Mouse (Mus musculus): ENCODE data around the gene Cd200r2.
"Not testable (repeated sequence)": the region's sequence is repeated elsewhere in the genome, so short reads cannot be mapped to it uniquely, and the experiment has no call there.

The Cd200r2 gene

GRCm38 (mm10) chr16:44866797-44867196 lies at the start of gene Cd200r2:
Cd200r2 (plus strand) TSS chr16:44867097.
- CTCF ChIA-PET, result interaction anchor here (0.6 kb wide), 1 partner anchor 844 kb away, joined by 7 read pairs; no protein-coding TSS in a partner anchor

- CTCF ChIA-PET, result no interaction called here
Measured at GRCm38 (mm10) chr16:44818010-44818409, 48.9 kb upstream of the Cd200r2 start.

DNA sequence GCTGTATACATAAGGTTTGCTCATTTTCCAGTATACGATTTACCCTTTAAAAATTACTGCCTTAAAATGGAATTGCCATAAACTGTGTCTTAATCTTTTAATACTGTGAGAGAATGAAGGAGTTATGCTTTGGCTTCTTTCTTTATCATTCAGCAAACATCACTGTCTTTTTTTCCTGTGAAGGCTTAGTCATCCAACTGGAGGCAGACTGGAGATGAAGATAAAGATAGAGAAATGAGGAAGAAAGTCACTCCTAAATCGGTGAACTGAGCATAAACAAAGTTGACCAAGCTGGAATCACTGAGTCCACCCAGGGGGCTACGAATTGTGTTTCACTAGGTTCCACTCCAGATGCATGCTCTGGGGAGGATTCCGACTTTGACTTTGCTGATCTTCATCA lies 46.4 kb upstream of the Cd200r2 start:
- CTCF ChIA-PET, result no interaction called here

GRCm38 (mm10) chr16:44832286-44832685 lies 34.6 kb upstream of the Cd200r2 start:
- CTCF ChIA-PET, result no interaction called here

DNA sequence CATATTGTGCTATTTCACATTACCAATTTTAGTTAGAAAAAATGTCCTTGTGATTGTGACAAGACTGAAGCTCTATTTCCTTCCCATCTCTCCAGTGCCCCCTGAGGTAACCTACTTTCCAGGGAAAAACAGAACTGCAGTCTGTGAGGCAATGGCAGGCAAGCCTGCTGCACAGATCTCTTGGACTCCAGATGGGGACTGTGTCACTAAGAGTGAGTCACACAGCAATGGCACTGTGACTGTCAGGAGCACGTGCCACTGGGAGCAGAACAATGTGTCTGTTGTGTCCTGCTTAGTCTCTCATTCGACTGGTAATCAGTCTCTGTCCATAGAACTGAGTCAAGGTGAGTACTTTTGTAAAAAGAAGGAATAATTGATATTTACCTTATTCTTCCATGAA lies 33.7 kb upstream of the Cd200r2 start:
- CTCF ChIA-PET, result not testable (repeated sequence)

GRCm38 (mm10) chr16:44875178-44875577 lies 8.3 kb downstream of the Cd200r2 start:
- CTCF ChIA-PET, result no interaction called here

GRCm38 (mm10) chr16:44876625-44877024 lies 9.7 kb downstream of the Cd200r2 start:
- CTCF ChIA-PET, result no interaction called here

- CTCF ChIA-PET, result no interaction called here
Measured at GRCm38 (mm10) chr16:44877595-44877994, 10.7 kb downstream of the Cd200r2 start.

DNA sequence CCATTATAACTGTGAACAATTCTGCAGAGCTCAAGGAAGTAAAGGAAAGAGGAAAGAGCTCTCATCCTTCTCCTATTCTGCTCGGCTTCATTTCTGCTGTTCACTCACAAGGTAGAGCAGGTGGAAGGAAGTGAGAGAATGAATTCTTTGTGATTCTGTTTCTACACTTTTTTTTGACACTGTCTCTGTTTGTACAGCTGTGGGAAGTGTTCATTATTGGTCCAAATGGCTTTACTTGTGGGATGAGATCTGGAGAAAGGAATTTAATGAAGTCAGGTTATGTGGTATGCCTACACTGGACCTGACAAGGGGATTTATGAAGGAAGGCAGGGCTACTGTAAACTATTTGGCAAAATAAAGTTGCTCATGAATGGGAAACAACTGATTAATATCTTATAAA lies 23.9 kb downstream of the Cd200r2 start:
- CTCF ChIA-PET, result no interaction called here

GRCm38 (mm10) chr16:44932016-44932415 lies 65.1 kb downstream of the Cd200r2 start:
- CTCF ChIA-PET, result no interaction called here

DNA sequence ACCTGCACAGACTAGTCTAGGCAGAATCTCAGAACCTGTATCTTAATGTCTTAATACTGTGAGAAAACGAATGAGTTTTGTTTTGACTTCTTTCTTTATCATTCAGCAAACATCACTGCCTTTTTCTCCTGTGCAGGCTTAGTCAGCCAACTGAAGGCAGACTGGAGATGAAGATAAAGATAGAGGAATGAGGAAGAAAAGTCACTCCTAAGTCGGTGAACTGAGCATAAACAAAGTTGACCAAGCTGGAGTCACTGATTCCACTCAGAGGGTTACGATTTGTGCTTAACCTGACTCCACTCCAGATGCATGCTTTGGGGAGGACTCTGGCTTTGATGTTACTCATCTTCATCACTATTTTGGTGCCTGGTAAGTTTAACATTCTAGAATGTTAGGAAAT lies 76.6 kb downstream of the Cd200r2 start, which contains the start of gene Cd200r3:
Cd200r3 (plus strand) TSS at position 211 of the 400 bp plus-strand sequence.
- CTCF ChIA-PET, result no interaction called here

DNA sequence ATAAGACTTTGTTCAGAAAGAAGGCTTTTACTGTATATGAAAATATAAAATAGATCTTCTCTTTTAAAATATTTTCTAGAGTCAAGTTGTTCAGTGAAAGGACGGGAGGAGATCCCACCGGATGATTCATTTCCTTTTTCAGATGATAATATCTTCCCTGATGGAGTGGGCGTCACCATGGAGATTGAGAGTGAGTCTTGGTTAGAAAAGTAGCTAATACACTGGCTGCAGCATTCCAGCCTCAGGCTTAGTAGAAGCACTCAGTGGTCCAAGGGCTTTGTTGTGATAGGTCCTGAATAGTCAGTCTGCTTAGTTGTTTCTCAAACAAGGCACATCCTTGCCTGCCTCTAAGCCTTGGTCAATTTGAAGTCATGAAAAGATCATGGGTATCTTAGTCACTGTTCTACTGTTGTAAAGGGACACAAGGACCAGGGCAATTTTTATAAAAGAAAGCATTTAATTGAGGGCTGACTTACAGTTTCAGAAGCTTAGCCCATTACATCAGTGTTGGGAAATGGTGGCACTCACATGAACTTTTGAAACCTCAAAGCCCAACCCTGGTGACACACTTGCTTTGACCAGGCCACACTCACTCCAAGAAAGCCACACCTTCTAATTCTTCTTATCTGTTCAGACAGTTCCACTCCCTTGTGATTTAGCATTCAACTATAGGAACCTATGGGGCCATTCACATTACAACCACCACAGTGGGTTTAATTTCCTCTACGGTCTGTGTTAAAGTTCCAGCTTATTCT lies 84.6 kb downstream of the Cd200r2 start:
- CTCF ChIA-PET, result no interaction called here

DNA sequence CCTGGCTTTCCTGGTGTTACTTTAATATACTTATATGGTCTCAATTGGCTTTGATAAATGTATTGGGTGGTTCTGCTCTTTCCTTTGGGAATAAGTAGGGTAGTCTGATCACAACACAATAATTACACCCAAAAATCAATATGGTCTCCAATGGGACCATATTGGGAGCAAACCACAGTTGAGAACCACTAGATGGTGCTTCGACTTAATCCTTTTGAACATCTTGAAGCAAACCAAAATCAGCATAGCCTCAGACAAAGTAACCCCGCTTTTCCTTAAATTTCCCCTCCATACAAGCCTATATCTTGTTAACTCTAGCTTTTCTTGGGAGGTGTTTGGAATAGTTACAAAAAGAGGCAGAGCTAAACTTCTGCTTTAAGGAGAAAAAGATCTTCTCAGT lies 95.4 kb downstream of the Cd200r2 start:
- CTCF ChIA-PET, result no interaction called here

DNA sequence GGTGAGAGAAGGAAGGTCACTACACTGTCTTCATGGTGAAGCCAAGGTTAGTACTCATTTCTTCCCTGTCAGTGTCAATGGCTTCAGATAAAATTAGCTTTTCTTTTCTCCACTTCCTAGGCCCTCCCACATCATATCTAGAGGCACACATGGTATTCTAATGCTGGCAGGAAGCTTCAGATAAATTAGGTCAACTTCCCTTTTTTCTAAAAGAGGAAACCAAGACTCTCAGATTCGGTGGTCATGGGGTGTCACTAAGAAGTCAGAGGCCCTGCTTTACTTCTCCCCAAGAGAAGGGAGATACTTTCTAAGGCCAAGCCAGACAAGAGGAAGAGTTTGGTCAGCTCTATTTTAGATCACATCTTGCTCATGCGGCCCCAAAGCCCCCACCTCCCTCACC lies 95.9 kb downstream of the Cd200r2 start:
- CTCF ChIA-PET, result no interaction called here

- CTCF ChIA-PET, result no interaction called here
Measured at GRCm38 (mm10) chr16:44964526-44965374, 97.9 kb downstream of the Cd200r2 start.

GRCm38 (mm10) chr16:44965428-44965827 lies 98.5 kb downstream of the Cd200r2 start:
- CTCF ChIA-PET, result no interaction called here
